Mouse (Mus musculus) myocyte (in vitro differentiated cells): ENCODE measurements around the gene Anxa11.

Experiments used
- E2F4 ChIP-seq: IDR thresholded peaks from one replicate; pipeline ENCODE4 v1.6.1; 2011; ENCODE audit warnings: mild to moderate bottlenecking, control low read depth, moderate library complexity; ENCODE audit not compliant: insufficient read depth
- MYOD1 ChIP-seq, 3 experiments: IDR thresholded peaks; one replicate each; pipeline ENCODE4 v1.6.1; 2011; ENCODE audit warnings: control low read depth in 2 of 3, low read depth in 2 of 3, mild to moderate bottlenecking in 2 of 3, moderate library complexity in 1 of 3; ENCODE audit not compliant: insufficient read length in 2 of 3, control insufficient read depth in 1 of 3
- POLR2A ChIP-seq: IDR thresholded peaks from one replicate; pipeline ENCODE4 v1.6.1; 2011; ENCODE audit warnings: low read depth, mild to moderate bottlenecking, control low read depth, moderate library complexity; ENCODE audit not compliant: insufficient read length
- POLR2AphosphoS2 ChIP-seq: IDR thresholded peaks from one replicate; pipeline ENCODE4 v1.6.1; 2011; ENCODE audit warnings: low read depth, control low read depth; ENCODE audit not compliant: insufficient read length
- TCF12 ChIP-seq: IDR thresholded peaks from one replicate; pipeline ENCODE4 v1.6.1; 2011; ENCODE audit warnings: mild to moderate bottlenecking, control low read depth; ENCODE audit not compliant: poor library complexity, insufficient read depth, severe bottlenecking

DNA sequence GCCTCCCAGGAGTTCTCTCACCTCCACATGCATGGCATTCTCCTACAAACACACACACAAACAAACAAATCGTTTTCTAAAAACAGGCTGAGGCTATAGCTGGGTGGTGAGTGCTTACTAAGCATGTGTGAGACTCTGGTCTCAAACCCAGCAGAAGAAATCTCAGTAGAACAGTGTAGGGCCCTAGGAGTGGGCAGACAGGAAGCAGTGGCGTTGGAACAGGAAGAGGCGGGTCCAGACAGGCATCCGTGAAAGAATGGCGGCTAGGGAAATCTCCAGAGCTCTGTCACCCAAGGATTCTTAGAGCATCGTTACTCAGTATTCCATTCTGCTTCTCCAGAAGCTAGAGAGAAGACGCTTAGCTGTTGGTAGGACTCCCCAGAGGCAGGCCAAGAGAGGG, 35.4 kb upstream of the Anxa11 start:
- TF ChIP-seq MYOD1 (IDR thresholded peaks at IDR 0.05; ENCODE audit: control insufficient read depth in 1 of 3, insufficient read length in 2 of 3, low read depth in 2 of 3) (no peak), E2F4 (no peak), POLR2A (no peak), POLR2AphosphoS2 (no peak), TCF12 (no peak)
